Mouse (Mus musculus): ENCODE measurements around the gene Slc24a5. TPM values are rescaled to one million over a fixed set of nuclear protein-coding genes. Genes with fewer than 3 reads are reported as not detected.
"Not testable (repeated sequence)": the region's sequence is repeated elsewhere in the genome, so short reads cannot be mapped to it uniquely, and the experiment has no call there.

Gene Slc24a5
- not detected in 2 replicates for total RNA-seq (2015; ENCODE audit: low replicate concordance)
- total RNA-seq (2017; ENCODE audit: low replicate concordance): 0.53 and 6.8 TPM in 2 replicates

- ATAC-seq (replicated peaks; ENCODE audit: low FRiP score, poor library complexity, severe bottlenecking): no peak
Measured at GRCm38 (mm10) chr2:125067894-125068293, at the start of gene Slc24a5. Gene Slc24a5, plus strand, starts transcription at chr2:125068124.

- no peak for ATAC-seq (replicated peaks; ENCODE audit: low FRiP score, poor library complexity, severe bottlenecking)
Measured at GRCm38 (mm10) chr2:125024386-125024785, 43.5 kb upstream of the Slc24a5 start.

GRCm38 (mm10) chr2:125026358-125027000 lies 41.4 kb upstream of the Slc24a5 start:
- no peak for ATAC-seq (replicated peaks; ENCODE audit: low FRiP score, poor library complexity, severe bottlenecking)

- ATAC-seq (replicated peaks; ENCODE audit: low FRiP score, poor library complexity, severe bottlenecking): no peak
Measured at GRCm38 (mm10) chr2:125030591-125030990, 37.3 kb upstream of the Slc24a5 start.

GRCm38 (mm10) chr2:125031111-125031510 lies 36.8 kb upstream of the Slc24a5 start:
- ATAC-seq (replicated peaks; ENCODE audit: low FRiP score, poor library complexity, severe bottlenecking): no peak

GRCm38 (mm10) chr2:125031562-125032257 lies 36.2 kb upstream of the Slc24a5 start:
- ATAC-seq (replicated peaks; ENCODE audit: low FRiP score, poor library complexity, severe bottlenecking): no peak

GRCm38 (mm10) chr2:125032258-125032973 lies 35.5 kb upstream of the Slc24a5 start:
- ATAC-seq (replicated peaks; ENCODE audit: low FRiP score, poor library complexity, severe bottlenecking): no peak

GRCm38 (mm10) chr2:125033042-125033743 lies 34.7 kb upstream of the Slc24a5 start:
- no peak for ATAC-seq (replicated peaks; ENCODE audit: low FRiP score, poor library complexity, severe bottlenecking)

GRCm38 (mm10) chr2:125055316-125055903 lies 12.5 kb upstream of the Slc24a5 start:
- no peak for ATAC-seq (replicated peaks; ENCODE audit: low FRiP score, poor library complexity, severe bottlenecking)

- no peak for ATAC-seq (replicated peaks; ENCODE audit: low FRiP score, poor library complexity, severe bottlenecking)
Measured at GRCm38 (mm10) chr2:125057250-125057815, 10.6 kb upstream of the Slc24a5 start.

- no peak for ATAC-seq (replicated peaks; ENCODE audit: low FRiP score, poor library complexity, severe bottlenecking)
Measured at GRCm38 (mm10) chr2:125061451-125061850, 6.5 kb upstream of the Slc24a5 start.

- ATAC-seq (replicated peaks; ENCODE audit: low FRiP score, poor library complexity, severe bottlenecking): no peak
Measured at GRCm38 (mm10) chr2:125062944-125063343, 5.0 kb upstream of the Slc24a5 start.

GRCm38 (mm10) chr2:125067373-125067772 lies 551 bp upstream of the Slc24a5 start:
- no peak for ATAC-seq (replicated peaks; ENCODE audit: low FRiP score, poor library complexity, severe bottlenecking)

- no peak for ATAC-seq (replicated peaks; ENCODE audit: low FRiP score, poor library complexity, severe bottlenecking)
Measured at GRCm38 (mm10) chr2:125068696-125069095, 772 bp downstream of the Slc24a5 start.

GRCm38 (mm10) chr2:125073056-125073780 lies 5.3 kb downstream of the Slc24a5 start:
- ATAC-seq (replicated peaks; ENCODE audit: low FRiP score, poor library complexity, severe bottlenecking): no peak

- no peak for ATAC-seq (replicated peaks; ENCODE audit: low FRiP score, poor library complexity, severe bottlenecking)
Measured at GRCm38 (mm10) chr2:125083879-125084278, 16.0 kb downstream of the Slc24a5 start.

GRCm38 (mm10) chr2:125088757-125089156 lies 20.8 kb downstream of the Slc24a5 start:
- no peak for ATAC-seq (replicated peaks; ENCODE audit: low FRiP score, poor library complexity, severe bottlenecking)

GRCm38 (mm10) chr2:125092123-125092522 lies 24.2 kb downstream of the Slc24a5 start:
- ATAC-seq (replicated peaks; ENCODE audit: low FRiP score, poor library complexity, severe bottlenecking): not testable (repeated sequence)

- ATAC-seq (replicated peaks; ENCODE audit: low FRiP score, poor library complexity, severe bottlenecking): not testable (repeated sequence)
Measured at GRCm38 (mm10) chr2:125104491-125104890, 36.6 kb downstream of the Slc24a5 start.
